Mouse (Mus musculus): ENCODE data around the gene Fut1.

Fut1 gene

GRCm38 (mm10) chr7:45605704-45606289 lies 11.3 kb upstream of the Fut1 start:
- no peak for DNase-seq

DNA sequence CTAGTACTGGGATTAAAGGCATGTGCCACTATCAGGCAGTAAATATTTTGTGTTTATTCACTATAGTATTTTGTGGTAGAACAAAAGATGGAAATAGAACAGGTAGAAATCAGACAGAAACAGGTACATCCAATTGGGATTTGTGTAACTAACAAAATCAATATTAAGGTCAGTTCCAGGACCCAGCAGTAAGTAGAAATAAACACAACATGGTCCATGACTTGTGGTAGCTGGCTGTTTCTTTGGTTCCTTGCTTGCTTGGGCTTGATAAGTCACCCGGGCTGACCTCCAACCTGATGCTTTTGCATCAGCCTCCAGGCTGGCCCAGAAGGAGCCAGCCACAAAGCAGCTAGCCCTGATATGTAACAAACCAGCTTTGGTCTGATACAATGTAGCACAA lies 7.6 kb upstream of the Fut1 start:
- no peak for DNase-seq

GRCm38 (mm10) chr7:45616277-45616676 lies 812 bp upstream of the Fut1 start:
- no peak for DNase-seq

- no peak for DNase-seq
Observed at GRCm38 (mm10) chr7:45618316-45618715, 1.2 kb downstream of the Fut1 start.

DNA sequence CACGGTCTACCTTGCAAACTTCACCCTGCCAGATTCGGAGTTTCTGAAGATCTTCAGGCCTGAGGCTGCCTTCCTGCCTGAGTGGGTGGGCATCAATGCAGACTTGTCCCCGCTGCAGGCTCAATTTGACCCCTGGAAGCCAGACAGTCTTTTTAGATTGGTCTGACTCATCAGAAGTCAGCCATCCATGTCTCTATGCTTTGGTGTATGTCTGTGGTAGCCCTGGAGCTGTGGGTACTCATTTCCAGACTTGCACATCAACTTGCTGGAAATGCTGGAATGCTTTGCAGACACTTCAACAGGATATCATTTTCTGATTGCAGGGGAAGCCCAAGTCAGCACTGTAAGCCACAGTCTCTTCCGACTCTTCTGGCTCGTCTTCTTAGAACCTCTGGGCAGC lies 2.5 kb downstream of the Fut1 start:
- DNase-seq, result no peak

DNA sequence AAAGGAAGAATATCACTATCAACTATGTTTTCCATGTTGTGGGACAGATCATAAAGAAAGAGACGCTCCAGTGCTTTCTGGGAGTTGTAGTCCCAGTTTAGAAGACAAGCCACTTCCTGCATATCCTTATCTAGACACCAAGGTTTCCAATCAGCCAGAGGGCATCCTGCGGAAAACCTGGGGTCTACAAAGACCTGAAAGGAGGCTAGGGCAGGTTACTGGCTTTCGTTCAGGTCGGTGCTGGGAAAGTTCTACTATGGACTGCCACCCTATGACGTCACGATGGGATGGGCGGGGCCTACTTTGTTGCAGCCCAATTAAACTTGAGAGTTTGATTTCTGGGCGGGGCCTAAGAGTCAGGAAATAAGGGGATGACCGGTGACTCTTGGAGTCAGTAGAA lies 4.4 kb downstream of the Fut1 start, which contains the start of gene Izumo1:
TSS of gene Izumo1 (plus strand) at position 369 of the 400 bp plus-strand sequence.
- DNase-seq, result no peak

GRCm38 (mm10) chr7:45623507-45623906 lies 6.4 kb downstream of the Fut1 start:
- no peak for DNase-seq

GRCm38 (mm10) chr7:45624718-45625117 lies 7.6 kb downstream of the Fut1 start:
- no peak for DNase-seq

- no peak for DNase-seq
Observed at GRCm38 (mm10) chr7:45625481-45625880, 8.4 kb downstream of the Fut1 start.

GRCm38 (mm10) chr7:45626571-45627076 lies 9.5 kb downstream of the Fut1 start:
- DNase-seq, result no peak

- peak; percentile 68 for DNase-seq
Observed at GRCm38 (mm10) chr7:45627261-45627660, 10.2 kb downstream of the Fut1 start, which contains the start of gene Rasip1. TSS of gene Rasip1 (plus strand) at chr7:45627488.

DNA sequence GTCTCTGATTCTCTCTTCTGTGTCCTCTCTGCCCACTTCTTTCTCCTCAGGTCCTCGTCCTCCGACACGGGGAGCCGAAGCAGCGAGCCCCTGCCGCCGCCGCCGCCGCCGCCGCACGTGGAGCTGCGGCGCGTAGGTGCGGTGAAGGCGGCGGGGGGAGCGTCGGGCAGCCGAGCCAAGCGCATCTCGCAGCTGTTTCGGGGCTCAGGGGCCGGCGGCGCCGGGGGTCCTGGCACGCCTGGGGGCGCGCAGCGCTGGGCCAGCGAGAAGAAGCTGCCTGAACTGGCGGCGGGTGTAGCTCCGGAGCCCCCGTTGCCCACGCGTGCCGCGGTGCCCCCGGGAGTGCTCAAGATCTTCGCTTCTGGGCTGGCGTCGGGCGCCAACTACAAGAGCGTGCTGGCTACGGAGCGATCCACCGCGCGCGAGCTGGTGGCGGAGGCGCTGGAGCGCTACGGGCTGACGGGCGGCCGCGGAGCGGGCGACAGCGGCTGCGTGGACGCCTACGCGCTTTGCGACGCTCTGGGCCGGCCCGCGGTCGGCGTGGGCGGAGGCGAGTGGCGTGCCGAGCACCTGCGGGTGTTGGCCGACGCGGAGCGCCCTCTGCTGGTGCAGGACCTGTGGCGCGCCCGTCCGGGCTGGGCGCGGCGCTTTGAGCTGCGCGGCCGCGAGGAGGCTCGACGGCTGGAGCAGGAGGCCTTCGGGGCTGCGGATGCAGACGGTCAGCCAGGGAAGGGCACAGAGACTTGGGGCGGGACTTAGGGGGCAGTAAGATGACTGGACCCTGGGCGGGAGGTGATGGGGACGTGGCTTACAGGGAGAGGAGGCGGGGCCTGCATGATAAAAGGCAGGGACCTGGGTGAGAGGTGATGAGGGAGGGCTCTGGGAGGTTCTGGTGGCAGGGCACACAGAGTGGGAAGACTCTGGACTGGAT lies 11.5 kb downstream of the Fut1 start:
- peak; percentile 86 for DNase-seq

DNA sequence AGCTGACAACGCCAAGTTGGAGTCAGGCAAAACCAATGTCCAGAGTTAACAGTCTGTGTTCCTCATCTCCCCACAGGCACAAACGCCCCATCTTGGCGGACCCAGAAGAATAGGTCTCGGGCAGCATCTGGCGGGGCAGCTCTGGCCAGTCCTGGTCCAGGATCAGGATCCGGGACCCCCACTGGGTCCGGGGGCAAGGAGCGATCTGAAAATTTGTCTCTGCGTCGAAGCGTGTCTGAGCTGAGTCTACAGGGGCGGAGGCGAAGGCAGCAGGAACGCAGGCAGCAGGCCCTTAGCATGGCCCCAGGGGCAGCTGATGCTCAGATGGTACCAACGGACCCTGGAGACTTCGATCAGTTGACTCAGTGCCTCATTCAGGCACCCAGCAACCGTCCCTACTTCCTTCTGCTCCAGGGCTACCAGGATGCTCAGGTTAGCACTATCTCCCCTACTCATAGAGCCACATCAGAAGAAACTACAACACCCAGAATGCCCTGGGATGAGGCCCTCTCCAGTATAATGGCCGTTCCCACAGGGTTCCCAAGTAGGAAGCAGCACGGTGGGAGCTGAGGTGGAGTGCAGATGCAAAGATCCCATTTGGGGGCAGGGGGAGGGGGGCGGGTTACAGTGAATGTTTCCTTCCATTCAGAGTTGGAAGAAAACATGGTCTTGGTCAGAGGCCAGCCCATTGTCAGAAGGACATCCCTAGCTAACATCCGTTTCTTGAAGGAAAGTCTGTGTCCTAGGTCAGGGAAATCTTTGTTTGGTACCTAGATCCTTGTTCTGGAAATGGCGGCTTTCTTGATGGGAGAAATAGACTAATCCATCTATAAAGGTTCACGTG lies 13.2 kb downstream of the Fut1 start:
- no peak for DNase-seq

DNA sequence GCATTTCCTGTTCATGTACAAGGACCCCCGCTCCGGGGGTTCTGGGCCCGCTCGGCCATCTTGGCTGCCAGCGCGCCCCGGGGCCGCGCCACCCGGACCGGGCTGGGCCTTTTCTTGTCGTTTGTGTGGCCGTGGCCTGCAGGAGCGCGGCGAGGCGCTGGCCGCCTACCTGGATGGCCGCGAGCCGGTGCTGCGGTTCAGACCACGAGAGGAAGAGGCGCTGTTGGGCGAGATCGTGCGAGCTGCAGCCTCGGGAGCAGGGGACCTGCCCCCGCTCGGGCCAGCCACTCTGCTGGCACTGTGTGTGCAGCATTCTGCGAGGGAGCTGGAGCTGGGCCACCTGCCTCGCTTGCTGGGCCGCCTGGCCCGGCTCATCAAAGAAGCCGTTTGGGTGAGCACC lies 15.4 kb downstream of the Fut1 start:
- DNase-seq, result no peak

GRCm38 (mm10) chr7:45634946-45635681 lies 18.0 kb downstream of the Fut1 start:
- DNase-seq, result peak; percentile 63

DNA sequence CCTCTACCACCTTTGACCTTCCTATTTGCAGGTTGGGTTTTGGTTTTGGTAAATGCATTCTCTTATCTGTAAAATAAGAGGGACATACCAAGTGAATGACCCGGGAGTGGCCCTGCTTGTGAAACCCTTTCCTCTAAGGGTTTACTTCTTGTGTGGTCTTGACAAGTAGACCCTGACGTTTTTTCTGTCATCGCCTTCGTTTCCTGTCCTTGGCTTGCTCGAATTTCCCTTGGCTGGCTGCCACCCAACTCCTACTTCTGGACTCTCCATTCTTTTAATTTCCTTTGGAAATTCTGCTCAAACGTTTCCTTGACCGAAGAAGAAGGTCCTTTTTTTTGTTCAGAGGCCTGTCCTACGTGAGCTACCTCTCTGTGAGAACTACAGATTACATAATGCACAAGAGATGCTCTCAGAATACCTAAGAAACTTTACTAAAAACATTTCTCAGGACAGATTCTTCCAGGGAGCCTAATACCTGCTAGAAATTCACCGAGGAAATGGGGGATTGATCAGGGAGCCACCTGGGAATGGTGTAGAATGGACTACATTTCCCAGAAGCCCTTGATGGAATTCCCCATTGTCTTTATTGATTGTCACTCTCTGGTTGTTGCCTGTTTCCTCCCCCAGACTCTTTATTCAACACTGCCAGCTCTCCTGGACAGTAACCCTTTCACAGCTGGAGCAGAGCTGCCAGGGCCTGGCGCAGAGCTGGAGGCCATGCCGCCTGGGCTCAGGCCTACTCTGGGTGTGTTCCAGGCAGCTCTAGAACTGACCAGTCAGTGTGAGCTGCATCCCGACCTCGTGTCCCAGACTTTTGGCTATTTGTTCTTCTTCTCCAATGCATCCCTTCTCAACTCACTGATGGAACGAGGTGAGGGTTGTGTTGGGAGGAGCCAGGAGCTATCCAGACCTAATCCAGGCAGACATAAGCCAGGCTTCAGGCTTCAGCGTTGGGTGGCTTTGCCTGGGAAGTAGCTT lies 18.9 kb downstream of the Fut1 start:
- DNase-seq, result no peak

DNA sequence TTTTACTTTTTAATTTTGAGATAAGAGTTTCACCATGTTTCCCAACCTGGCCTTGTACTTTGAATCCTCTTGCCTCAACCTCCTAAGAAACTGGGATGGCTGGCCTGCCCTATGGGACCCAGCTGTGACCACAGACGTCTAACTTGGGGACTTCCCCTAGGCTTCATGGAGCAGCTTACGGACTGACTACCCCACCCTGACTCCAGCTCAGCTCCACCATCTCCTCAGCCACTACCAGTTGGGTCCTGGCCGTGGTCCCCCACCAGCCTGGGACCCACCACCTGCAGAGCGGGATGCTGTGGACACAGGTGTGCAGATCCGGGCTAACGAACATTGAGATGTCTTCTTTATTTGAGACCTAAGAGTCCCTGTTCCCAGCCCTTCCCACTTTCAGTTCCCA lies 20.6 kb downstream of the Fut1 start:
- DNase-seq, result no peak

DNA sequence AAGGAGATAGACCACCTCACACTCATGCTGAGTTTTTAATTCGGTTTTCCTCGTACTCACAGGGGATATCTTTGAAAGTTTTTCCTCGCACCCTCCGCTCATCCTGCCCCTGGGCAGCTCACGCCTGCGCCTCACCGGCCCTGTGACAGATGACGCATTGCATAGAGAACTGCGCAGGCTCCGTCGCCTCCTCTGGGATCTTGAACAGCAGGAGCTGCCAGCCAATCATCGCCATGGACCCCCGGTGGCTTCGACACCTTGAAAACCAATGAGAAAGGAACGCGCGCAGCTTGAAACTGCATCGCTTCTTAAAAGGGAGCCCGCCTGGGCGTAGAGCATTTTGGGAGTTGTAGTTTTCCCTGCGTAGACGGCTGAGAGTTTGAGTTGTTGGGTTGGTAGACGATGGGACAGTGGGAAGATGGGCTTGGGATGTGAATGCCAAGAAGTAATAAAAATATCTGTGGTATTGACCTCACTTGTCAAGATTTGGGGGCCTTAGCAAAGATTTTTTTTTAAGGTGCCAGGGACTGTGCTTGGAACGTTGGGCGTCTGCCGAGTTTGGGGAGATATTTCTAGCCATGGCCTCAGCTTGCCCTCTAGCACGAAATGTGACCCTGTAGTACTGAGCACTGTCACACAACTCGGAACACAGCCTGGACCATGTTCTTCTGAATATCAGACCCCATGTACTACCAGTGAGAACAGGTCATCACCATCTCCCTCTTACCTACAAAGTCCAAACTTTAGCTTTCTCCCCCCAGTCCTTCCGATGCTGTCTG lies 21.7 kb downstream of the Fut1 start:
- DNase-seq, result peak; percentile 94

- no peak for DNase-seq
Observed at GRCm38 (mm10) chr7:45639561-45640027, 22.5 kb downstream of the Fut1 start, which contains the start of gene Mamstr. TSS of gene Mamstr (plus strand) at chr7:45639977.

All from kidney, adult 9 months (tissue).